ENCODE assay signal across 1 mouse cellular context in the genomic region with DNA sequence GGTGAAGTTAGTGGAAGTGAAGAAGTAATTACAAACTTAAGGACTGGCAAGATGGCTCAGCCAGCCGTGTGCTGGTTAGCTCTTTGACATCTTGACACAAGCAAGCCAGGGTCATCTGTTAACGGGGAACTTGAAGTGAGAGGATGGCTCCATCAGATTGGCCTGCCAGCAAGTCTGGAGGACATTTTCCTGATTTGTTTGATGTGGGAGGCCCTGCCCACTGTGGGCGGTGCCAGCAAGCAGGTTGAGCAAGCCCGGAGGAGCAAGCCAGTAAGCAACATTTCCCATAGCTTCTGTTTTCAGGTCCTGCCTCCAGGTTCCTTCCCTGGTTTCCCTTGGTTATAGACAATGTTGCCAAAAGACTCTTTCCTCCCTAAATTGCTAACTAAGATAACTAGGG.
TF ChIP-seq lines count a peak whose summit lies in the region.

No protein-coding gene starts in this region.

TF ChIP-seq in MEL, 35 proteins besides CTCF, POLR2A, EP300 and RAD21:
- TF ChIP-seq MYC (IDR thresholded peaks at IDR 0.05; ENCODE audit: low read depth, low read length) (no peak), USF1 (IDR thresholded peaks at IDR 0.05; ENCODE audit: low read depth, low read length) (no peak), MAZ (IDR thresholded peaks at IDR 0.05; ENCODE audit: low read depth, low read length) (no peak), ZNF384 (IDR thresholded peaks at IDR 0.05; ENCODE audit: low read depth, low read length) (no peak), NELFE (IDR thresholded peaks at IDR 0.05; ENCODE audit: low read depth, low read length) (no peak), HCFC1 (IDR thresholded peaks at IDR 0.05; ENCODE audit: low read depth, low read length) (no peak), SMC3 (IDR thresholded peaks at IDR 0.05; ENCODE audit: low read depth, low read length) (no peak), SIN3A (IDR thresholded peaks at IDR 0.05; ENCODE audit: low read length) (no peak), ZC3H11A (IDR thresholded peaks at IDR 0.05; ENCODE audit: low read depth, low read length) (no peak), ZKSCAN1 (IDR thresholded peaks at IDR 0.05; ENCODE audit: low read depth, low read length) (no peak), ETS1 (IDR thresholded peaks at IDR 0.05; ENCODE audit: low read depth, low read length) (no peak), BHLHE40 (IDR thresholded peaks at IDR 0.05; ENCODE audit: borderline replicate concordance, low read depth, low read length) (no peak), UBTF (IDR thresholded peaks at IDR 0.05; ENCODE audit: borderline replicate concordance, insufficient read depth, low read depth, low read length) (no peak), POLR2AphosphoS2 (IDR thresholded peaks at IDR 0.05; ENCODE audit: low read length) (no peak), CHD1 (IDR thresholded peaks at IDR 0.05; ENCODE audit: low read depth, low read length) (no peak)
